Mouse (Mus musculus): ENCODE measurements at regions not wholly inside any gene's neighbourhood (a gene's known extent, or its start where the extent isn't known, plus 50 kb on each side); places are given as distances from the start of the nearest gene placed in this dataset.
"Not testable (repeated sequence)": the region's sequence is repeated elsewhere in the genome, so short reads cannot be mapped to it uniquely, and the experiment has no call there.

- 85% methylated on average over 4 of the region's 4 CpGs for WGBS
- no peak for TF ChIP-seq POLR2A (IDR thresholded peaks at IDR 0.05; ENCODE audit: borderline replicate concordance, extremely low read depth, low read depth, low read length)
- no peak for TF ChIP-seq CTCF (IDR thresholded peaks at IDR 0.05; ENCODE audit: insufficient read depth, low read length)
- DNase-seq, result no peak
- no peak overlapping the region for H3K4me3 ChIP-seq (replicated peaks; ENCODE audit: extremely low read depth, low read depth, low read length)
- H3K4me1 ChIP-seq (ENCODE audit: control insufficient read depth, insufficient read depth, low read length), result no peaks in the 10 kb centered on the region
Observed at GRCm38 (mm10) chr14:114485781-114486180, 606.2 kb upstream of the Gpc5 start.

DNA sequence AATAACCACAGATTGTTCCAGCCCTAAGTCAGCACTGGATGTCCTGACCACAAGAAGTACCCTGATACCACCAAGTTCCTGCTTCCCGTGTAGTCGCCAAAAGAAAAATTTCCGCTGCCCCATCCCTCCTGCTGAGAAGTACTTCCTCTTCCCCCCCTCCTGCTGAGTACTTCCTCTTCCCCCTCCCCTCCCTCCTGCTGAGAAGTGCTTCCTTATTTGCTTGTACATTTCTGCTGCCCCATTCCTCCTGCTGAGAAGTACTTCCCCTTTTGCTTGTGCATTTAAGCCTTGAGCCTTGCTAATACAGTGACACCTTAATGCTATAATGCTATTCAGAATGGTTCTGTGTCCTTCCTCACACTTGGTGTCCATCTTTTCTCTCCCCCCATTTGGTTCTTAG, 598.6 kb upstream of the Gpc5 start:
- WGBS, result 93% methylated on average over 3 of the region's 3 CpGs
- not testable (repeated sequence) for DNase-seq; H3K4me1 ChIP-seq (ENCODE audit: control insufficient read depth, insufficient read depth, low read length); H3K4me3 ChIP-seq (replicated peaks; ENCODE audit: extremely low read depth, low read depth, low read length)

GRCm38 (mm10) chr14:114504976-114505375, 587.0 kb upstream of the Gpc5 start:
- DNase-seq, result no peak
- Histone ChIP-seq H3K4me1 (ENCODE audit: control insufficient read depth, insufficient read depth, low read length) (no peaks in the 10 kb centered on the region), H3K4me3 (replicated peaks; ENCODE audit: extremely low read depth, low read depth, low read length) (no peak overlapping the region)
- TF ChIP-seq CTCF (IDR thresholded peaks at IDR 0.05; ENCODE audit: insufficient read depth, low read length) (no peak), POLR2A (IDR thresholded peaks at IDR 0.05; ENCODE audit: borderline replicate concordance, extremely low read depth, low read depth, low read length) (no peak)

DNA sequence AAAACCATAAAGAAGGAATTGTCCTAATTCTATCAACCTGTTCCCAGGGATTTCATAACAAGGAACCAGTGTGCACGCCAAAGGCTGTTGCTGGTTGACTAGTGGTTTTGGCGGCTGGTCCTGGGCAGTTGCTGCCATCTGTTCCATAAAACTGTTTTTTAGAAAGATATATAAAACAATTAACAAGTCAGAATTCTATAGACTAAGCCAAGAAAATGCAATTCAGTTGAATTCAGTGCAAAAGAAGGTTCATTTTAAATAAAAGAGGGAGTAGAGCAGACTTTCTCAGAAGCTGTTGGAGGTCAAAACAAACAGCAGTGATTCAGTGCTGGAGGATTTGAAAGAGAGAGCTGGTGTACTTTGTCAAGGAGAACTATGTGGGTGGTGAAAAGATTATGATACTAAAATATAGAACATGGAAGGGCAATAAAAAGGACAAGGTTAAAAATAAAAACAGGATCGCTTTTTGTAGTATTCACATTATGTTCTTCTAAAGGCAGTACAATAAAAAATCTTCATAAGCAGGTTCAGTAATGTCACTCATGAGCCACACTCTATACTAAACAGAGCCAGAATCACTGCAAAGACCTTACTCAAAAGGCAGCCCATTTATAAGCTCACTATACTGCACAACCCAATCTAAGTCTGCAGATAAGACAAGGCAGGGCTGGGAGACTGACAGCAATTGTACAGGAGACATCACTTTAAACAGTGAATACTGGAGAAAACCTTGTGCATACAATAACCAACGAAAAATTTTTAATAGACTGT, 543.9 kb upstream of the Gpc5 start:
- no peak for TF ChIP-seq CTCF (IDR thresholded peaks at IDR 0.05; ENCODE audit: insufficient read depth, low read length)
- TF ChIP-seq POLR2A (IDR thresholded peaks at IDR 0.05; ENCODE audit: borderline replicate concordance, extremely low read depth, low read depth, low read length), result no peak
- DNase-seq, result no peak
- WGBS, result 73% methylated on average over 4 of the region's 4 CpGs
- no peaks in the 10 kb centered on the region for H3K4me1 ChIP-seq (ENCODE audit: control insufficient read depth, insufficient read depth, low read length)
- H3K4me3 ChIP-seq (replicated peaks; ENCODE audit: extremely low read depth, low read depth, low read length), result no peak overlapping the region

- DNase-seq, result no peak
- TF ChIP-seq POLR2A (IDR thresholded peaks at IDR 0.05; ENCODE audit: borderline replicate concordance, extremely low read depth, low read depth, low read length) (no peak), CTCF (IDR thresholded peaks at IDR 0.05; ENCODE audit: insufficient read depth, low read length) (no peak)
- H3K4me3 ChIP-seq (replicated peaks; ENCODE audit: extremely low read depth, low read depth, low read length), result no peak overlapping the region
- WGBS, result 63% methylated on average over 1 of the region's 1 CpGs
- H3K4me1 ChIP-seq (ENCODE audit: control insufficient read depth, insufficient read depth, low read length), result no peaks in the 10 kb centered on the region
Observed at GRCm38 (mm10) chr14:114549101-114549500, 542.9 kb upstream of the Gpc5 start.

GRCm38 (mm10) chr14:114566411-114567030, 525.5 kb upstream of the Gpc5 start:
- 42% methylated on average over 4 of the region's 4 CpGs for WGBS
- no peak overlapping the region for H3K4me3 ChIP-seq (replicated peaks; ENCODE audit: extremely low read depth, low read depth, low read length)
- H3K4me1 ChIP-seq (ENCODE audit: control insufficient read depth, insufficient read depth, low read length), result no peaks in the 10 kb centered on the region
- no peak for DNase-seq
- TF ChIP-seq CTCF (IDR thresholded peaks at IDR 0.05; ENCODE audit: insufficient read depth, low read length) (no peak), POLR2A (IDR thresholded peaks at IDR 0.05; ENCODE audit: borderline replicate concordance, extremely low read depth, low read depth, low read length) (no peak)

DNA sequence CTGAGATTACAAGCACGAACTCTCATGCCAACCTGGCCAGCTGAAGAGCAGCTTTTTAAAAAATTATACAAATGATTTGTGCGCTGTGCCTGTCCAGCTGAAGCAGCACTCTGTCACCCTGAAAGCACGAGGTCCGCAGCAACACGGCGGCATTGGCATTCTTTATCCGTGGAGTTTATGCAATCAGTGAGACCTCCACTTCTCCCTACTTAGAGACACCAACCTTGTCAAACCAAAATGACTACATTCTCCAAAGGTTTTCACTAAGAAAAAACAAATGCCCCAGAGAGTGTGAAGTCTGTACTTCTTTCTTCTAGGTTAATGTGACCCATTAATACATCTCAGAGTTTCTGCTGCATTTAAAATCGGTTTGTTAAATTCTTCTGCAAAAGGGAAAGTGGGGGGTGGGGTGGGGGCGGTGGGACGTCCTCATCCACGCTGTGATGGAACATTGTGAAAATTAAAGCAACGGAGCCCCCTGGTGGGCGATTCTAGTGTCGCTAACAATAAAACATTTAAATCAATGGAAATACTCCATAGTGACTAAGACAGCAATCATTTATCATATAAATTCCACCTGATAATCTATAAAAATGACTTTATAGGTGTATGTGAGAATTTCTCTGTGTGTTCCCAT, 524.2 kb upstream of the Gpc5 start:
- H3K4me3 ChIP-seq (replicated peaks; ENCODE audit: extremely low read depth, low read depth, low read length), result no peak overlapping the region
- TF ChIP-seq CTCF (IDR thresholded peaks at IDR 0.05; ENCODE audit: insufficient read depth, low read length) (no peak), POLR2A (IDR thresholded peaks at IDR 0.05; ENCODE audit: borderline replicate concordance, extremely low read depth, low read depth, low read length) (no peak)
- WGBS, result 14% methylated on average over 14 of the region's 14 CpGs
- H3K4me1 ChIP-seq (ENCODE audit: control insufficient read depth, insufficient read depth, low read length), result no peaks in the 10 kb centered on the region
- no peak for DNase-seq

- Histone ChIP-seq H3K4me3 (replicated peaks; ENCODE audit: extremely low read depth, low read depth, low read length) (no peak overlapping the region), H3K4me1 (ENCODE audit: control insufficient read depth, insufficient read depth, low read length) (no peaks in the 10 kb centered on the region)
- WGBS, result 31% methylated on average over 4 of the region's 4 CpGs
- no peak for DNase-seq
- TF ChIP-seq CTCF (IDR thresholded peaks at IDR 0.05; ENCODE audit: insufficient read depth, low read length), result no peak
- no peak for TF ChIP-seq POLR2A (IDR thresholded peaks at IDR 0.05; ENCODE audit: borderline replicate concordance, extremely low read depth, low read depth, low read length)
Observed at GRCm38 (mm10) chr14:114587367-114588064, 504.5 kb upstream of the Gpc5 start.

GRCm38 (mm10) chr14:114609296-114609695, 482.7 kb upstream of the Gpc5 start:
- TF ChIP-seq CTCF (IDR thresholded peaks at IDR 0.05; ENCODE audit: insufficient read depth, low read length) (no peak), POLR2A (IDR thresholded peaks at IDR 0.05; ENCODE audit: borderline replicate concordance, extremely low read depth, low read depth, low read length) (no peak)
- Histone ChIP-seq H3K4me1 (ENCODE audit: control insufficient read depth, insufficient read depth, low read length) (no peaks in the 10 kb centered on the region), H3K4me3 (replicated peaks; ENCODE audit: extremely low read depth, low read depth, low read length) (no peak overlapping the region)
- no peak for DNase-seq
- WGBS, result 59% methylated on average over 4 of the region's 4 CpGs
